In genomic region chr5:66200044-66200443, GRCm38 (mm10) we compare ENCODE assay signal across 9 mouse cellular contexts. TPM values are rescaled to one million over a fixed set of nuclear protein-coding genes. Genes with fewer than 3 reads are reported as not detected.
DNase-seq lines count a peak whose midpoint lies in the region; ATAC-seq lines count a peak whose summit lies in the region.
"Had no signal": no experiment of that assay in that cellular context is flagged by ENCODE, and none has a peak within 500 bp of the region (broad histone marks: within the 10 kb centered on the region; RNA-seq: fewer than 3 reads in every experiment).

No protein-coding gene starts in this region.

- peak; percentile 47 for DNase-seq in ovary, postnatal 36 days (ENCODE audit: low spot score)
- DNase-seq in ovary, postnatal 14 days (ENCODE audit: low spot score), result no peak
- DNase-seq in adrenal gland, postnatal 36 days, result peak; percentile 90 to 93
- peak; percentile 72 for DNase-seq in lung, postnatal 36 days
- peak; percentile 46 for DNase-seq in urinary bladder, postnatal 25 days (ENCODE audit: low spot score)
- DNase-seq in testis, postnatal 10 days (ENCODE audit: low spot score), result no peak
- no peak for DNase-seq in kidney, postnatal 36 days
- DNase-seq: kidney, postnatal 14 days had no signal

- ATAC-seq in erythroid progenitor cell, adult 5-6 weeks (replicated peaks; ENCODE audit: low FRiP score, poor library complexity, severe bottlenecking), result no peak

RNA-seq across cellular contexts. Expression of gene Rbm47, which starts 27.1 kb away (rescaled TPM):
- 100 to 1,000 TPM; 102 to 121 TPM for total RNA-seq in adrenal gland, postnatal 36 days (2021)
- total RNA-seq in erythroid progenitor cell, adult 5-6 weeks (2015; ENCODE audit: low replicate concordance), result 0.36 and 0.42 TPM in 2 replicates
- total RNA-seq in erythroid progenitor cell, adult 5-6 weeks (2017; ENCODE audit: low replicate concordance), result 0.39 and 4.7 TPM in 2 replicates

RNA-seq across cellular contexts. Expression of gene Nsun7, which starts 59.7 kb away (rescaled TPM):
- under 1 TPM; 0.49 to 0.56 TPM for total RNA-seq in adrenal gland, postnatal 36 days (2021)
- total RNA-seq in erythroid progenitor cell, adult 5-6 weeks (2015; ENCODE audit: low replicate concordance), result not detected in 2 replicates
- not detected in 2 replicates for total RNA-seq in erythroid progenitor cell, adult 5-6 weeks (2017; ENCODE audit: low replicate concordance)

Comparison
In these comparisons a context has a peak if more than half of its experiments do, and no peak if none do; other contexts are left out.
1. DNase-seq: peak in ovary, postnatal 36 days (single experiment), adrenal gland, postnatal 36 days (2 of 2), lung, postnatal 36 days (single experiment) and urinary bladder, postnatal 25 days (single experiment); none in ovary, postnatal 14 days (single experiment), testis, postnatal 10 days (single experiment) and kidney, postnatal 36 days (0 of 2).
2. RNA of gene Rbm47, which starts 27.1 kb away (total RNA-seq): 102 to 121 TPM in adrenal gland, postnatal 36 days; 0.36 to 4.7 TPM in erythroid progenitor cell, adult 5-6 weeks; every median in the first group is over 10 times any median in the second.